Mouse (Mus musculus): ENCODE results near the gene Actl6b.

- TF ChIP-seq EP300 (IDR thresholded peaks at IDR 0.05; ENCODE audit: low read depth) (no peak), CTCF (IDR thresholded peaks at IDR 0.05; ENCODE audit: low read depth) (no peak)
Observed at GRCm38 (mm10) chr5:137519691-137520550, 33.4 kb upstream of the Actl6b start.

All from liver, embryonic 14.5 days (tissue).